In the genomic region with DNA sequence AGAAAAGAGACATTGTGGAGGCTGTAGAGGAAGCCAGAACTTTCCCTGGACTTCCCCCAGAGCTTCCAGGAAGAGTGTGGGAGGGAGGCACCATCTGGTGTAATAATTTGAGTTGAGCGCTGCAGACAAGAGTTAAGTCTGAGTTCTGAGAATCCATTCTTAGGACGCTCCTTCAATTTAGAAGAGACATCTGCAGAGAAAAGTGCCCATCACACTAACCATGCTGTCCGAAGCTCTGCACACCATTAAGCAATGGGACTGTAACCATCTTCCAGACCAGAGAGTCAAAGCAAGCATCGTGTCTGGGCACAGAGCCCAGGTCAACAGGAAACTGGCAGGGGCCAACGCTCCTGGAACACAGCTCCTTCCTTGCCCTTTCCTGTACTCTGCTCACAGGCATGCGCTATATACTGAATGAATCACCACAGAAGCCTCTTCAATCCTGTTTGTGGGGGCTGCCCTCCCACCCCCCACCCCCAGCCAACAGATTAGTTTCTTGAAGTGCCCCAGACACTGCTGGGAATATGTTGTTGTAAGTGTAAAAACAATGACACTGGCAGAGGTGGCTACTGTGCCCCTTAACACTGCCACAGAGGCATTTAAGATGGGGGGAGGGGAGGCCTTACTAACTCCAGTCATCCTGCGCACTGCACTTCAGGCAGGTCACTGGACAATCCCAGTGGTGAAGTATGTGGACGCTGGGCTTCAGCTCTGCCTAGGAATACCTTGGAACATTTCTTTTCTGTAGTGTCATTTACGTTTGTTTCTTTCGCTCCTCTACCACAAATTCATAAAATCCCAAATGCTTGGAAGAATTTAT, we compare ENCODE assay signal across 8 mouse cellular contexts.
DNase-seq lines count a peak whose midpoint lies in the region; ATAC-seq and TF ChIP-seq lines count a peak whose summit lies in the region.

No protein-coding gene starts in this region.

- no peak overlapping the region for H3K4me2 ChIP-seq in heart, embryonic 11.5 days
- H3K4me2 ChIP-seq in stomach, embryonic 16.5 days (ENCODE audit: low read depth, low read length) = 0 out of 2 replicates have a peak overlapping the region, but pooled peaks have one; percentile 0
- H3K4me2 ChIP-seq in forebrain, embryonic 13.5 days = no peak overlapping the region

- H3K4me1 ChIP-seq in heart, embryonic 11.5 days (ENCODE audit: control insufficient read depth, insufficient read depth, low read length) = peaks cover 6% of the 10 kb centered on the region
- no peaks in the 10 kb centered on the region; the same call in 1 of the 2 replicates for H3K4me1 ChIP-seq in lung, adult 2 months (ENCODE audit: control insufficient read depth, insufficient read depth, low read length)
- H3K4me1 ChIP-seq in stomach, embryonic 16.5 days (ENCODE audit: control insufficient read depth, insufficient read depth, low read length) = peaks cover 7% of the 10 kb centered on the region
- H3K4me1 ChIP-seq in forebrain, embryonic 13.5 days = no peaks in the 10 kb centered on the region

- no peak for TF ChIP-seq POLR2A in lung, adult 2 months (IDR thresholded peaks at IDR 0.05; ENCODE audit: borderline replicate concordance, extremely low read depth, low read depth, low read length)

- DNase-seq in 416B (ENCODE audit: low read depth) (peak; percentile 87), Patski (ENCODE audit: low read depth, low spot score) (peak; percentile 77)
- DNase-seq in kidney, postnatal 25 days = peak; percentile 80 to 90
- DNase-seq in lung, adult 2 months = peak; percentile 75

- H3K4me3 ChIP-seq in heart, embryonic 11.5 days (ENCODE audit: low read depth, low read length) = no peak overlapping the region
- no peak overlapping the region for H3K4me3 ChIP-seq in lung, adult 2 months (replicated peaks; ENCODE audit: extremely low read depth, low read depth, low read length)
- H3K4me3 ChIP-seq in stomach, embryonic 16.5 days (replicated peaks; ENCODE audit: low read length) = no peak overlapping the region
- H3K4me3 ChIP-seq in forebrain, embryonic 13.5 days = no peak overlapping the region

- no peaks in the 10 kb centered on the region; the same call in 1 of the 2 replicates for H3K9me3 ChIP-seq in heart, embryonic 11.5 days (replicated peaks; ENCODE audit: control insufficient read depth, low read length)
- no peaks in the 10 kb centered on the region for H3K9me3 ChIP-seq in stomach, embryonic 16.5 days (replicated peaks; ENCODE audit: control insufficient read depth, low read length)
- no peaks in the 10 kb centered on the region for H3K9me3 ChIP-seq in forebrain, embryonic 13.5 days (replicated peaks)

- peak overlapping the region; percentile 70; the same call in 1 of the 2 replicates for H3K27ac ChIP-seq in heart, embryonic 11.5 days (ENCODE audit: low read depth, low read length)
- peak overlapping the region; percentile 49 for H3K27ac ChIP-seq in stomach, embryonic 16.5 days (ENCODE audit: low read length)
- no peak overlapping the region for H3K27ac ChIP-seq in forebrain, embryonic 13.5 days

- ATAC-seq in Patski = peak; percentile 88
- peak; percentile 36; the same call in 1 of the 2 replicates for ATAC-seq in common myeloid progenitor, adult 5-6 weeks (replicated peaks; ENCODE audit: low read depth, poor library complexity, severe bottlenecking)
- ATAC-seq in heart, embryonic 11.5 days (replicated peaks; ENCODE audit: insufficient number of reproducible peaks, low FRiP score, low TSS enrichment) = peak; percentile 88
- peak; percentile 85 for ATAC-seq in stomach, embryonic 16.5 days (ENCODE audit: insufficient read depth, low FRiP score)
- no peak for ATAC-seq in forebrain, embryonic 13.5 days

- TF ChIP-seq CTCF in Patski (IDR thresholded peaks at IDR 0.05) = no peak
- no peak for TF ChIP-seq CTCF in lung, adult 2 months (IDR thresholded peaks at IDR 0.05; ENCODE audit: insufficient read depth, low read length)

- no peaks in the 10 kb centered on the region for H3K27me3 ChIP-seq in Patski
- no peaks in the 10 kb centered on the region for H3K27me3 ChIP-seq in heart, embryonic 11.5 days (ENCODE audit: control insufficient read depth, insufficient read depth, low read length)
- H3K27me3 ChIP-seq in stomach, embryonic 16.5 days (ENCODE audit: control insufficient read depth, insufficient read depth, low read length) = no peaks in the 10 kb centered on the region
- H3K27me3 ChIP-seq in forebrain, embryonic 13.5 days = no peaks in the 10 kb centered on the region

- POLR2A ChIA-PET in Patski (lab: Charles Lee) = no interaction called here

- no peak overlapping the region for H3K9ac ChIP-seq in heart, embryonic 11.5 days (ENCODE audit: low read depth, low read length)
- 0 out of 2 replicates have a peak overlapping the region, but pooled peaks have one; percentile 1 for H3K9ac ChIP-seq in stomach, embryonic 16.5 days (ENCODE audit: low read length)
- no peak overlapping the region for H3K9ac ChIP-seq in forebrain, embryonic 13.5 days

- H3K36me3 ChIP-seq in heart, embryonic 11.5 days (ENCODE audit: control insufficient read depth, insufficient read depth, low read length) = no peaks in the 10 kb centered on the region
- peaks cover 3% of the 10 kb centered on the region; the same call in 1 of the 2 replicates for H3K36me3 ChIP-seq in stomach, embryonic 16.5 days (ENCODE audit: control insufficient read depth, insufficient read depth, low read length)
- H3K36me3 ChIP-seq in forebrain, embryonic 13.5 days (ENCODE audit: poor library complexity, severe bottlenecking) = peaks cover 10% of the 10 kb centered on the region; the same call in 1 of the 2 replicates

- in situ Hi-C loops in Patski (cut with MboI; ENCODE audit: low pct_unique_long_range_greater_than_20kb) = no loop called here

- CTCF ChIA-PET in Patski (lab: Charles Lee) = interaction anchor here (0.6 to 1.4 kb wide), 3 partner anchors 10 to 42 kb away, joined by 3 to 4 read pairs (median 3); no protein-coding TSS in a partner anchor

- WGBS in heart, embryonic 11.5 days (ENCODE audit: insufficient replicate concordance) = 53% methylated on average over 10 of the region's 10 CpGs
- 26% methylated on average over 10 of the region's 10 CpGs for WGBS in lung, adult 2 months
- 54% methylated on average over 10 of the region's 10 CpGs for WGBS in stomach, embryonic 16.5 days
- 90% methylated on average over 10 of the region's 10 CpGs for WGBS in forebrain, embryonic 13.5 days
